Mouse (Mus musculus): ENCODE results near the gene Prr9. TPM values are rescaled to one million over a fixed set of nuclear protein-coding genes. Genes with fewer than 3 reads are reported as not detected.
A peak's percentile ranks its signal among the peaks of the same experiment; 100 is the strongest.

The Prr9 gene
- total and polyA plus RNA-seq, 3 experiments = not detected

- Histone ChIP-seq H3K9ac (ENCODE audit: low read depth, low read length) (no peak within 1 kb of the TSS), H3K79me2 (replicated peaks; ENCODE audit: control insufficient read depth, insufficient read depth, low read length) (no peaks in the 10 kb centered on the region), H3K4me3 (no peak within 1 kb of the TSS), H3K27ac (no peak within 1 kb of the TSS), H3K4me1 (ENCODE audit: control insufficient read depth, insufficient read depth, low read length) (no peaks in the 10 kb centered on the region), H3K36me3 (ENCODE audit: control insufficient read depth, insufficient read depth, low read length) (no peaks in the 10 kb centered on the region), H3K27me3 (ENCODE audit: control insufficient read depth, insufficient read depth, low read length) (no peaks in the 10 kb centered on the region)
- TF ChIP-seq EP300 (IDR thresholded peaks at IDR 0.05; ENCODE audit: insufficient read depth, low read depth, low read length) (no peak), POLR2A (IDR thresholded peaks at IDR 0.05; ENCODE audit: insufficient read depth, low read depth, low read length) (no peak), CTCF (IDR thresholded peaks at IDR 0.05) (no peak)
- DNase-seq = no peak
- WGBS = 44% methylated on average over 1 of the region's 1 CpGs
- intact Hi-C loops (cut with DNase I) = no loop called here
These were observed 18.9 kb upstream of the Prr9 start, which contains the start of gene Lelp1 for GRCm38 (mm10) chr3:92142644-92143043. Gene Lelp1, minus strand, starts transcription at chr3:92142744.

- 66% methylated on average over 3 of the region's 3 CpGs for WGBS
- DNase-seq = no peak
These were observed 2.8 kb downstream of the Prr9 start for GRCm38 (mm10) chr3:92120902-92121301.

DNA sequence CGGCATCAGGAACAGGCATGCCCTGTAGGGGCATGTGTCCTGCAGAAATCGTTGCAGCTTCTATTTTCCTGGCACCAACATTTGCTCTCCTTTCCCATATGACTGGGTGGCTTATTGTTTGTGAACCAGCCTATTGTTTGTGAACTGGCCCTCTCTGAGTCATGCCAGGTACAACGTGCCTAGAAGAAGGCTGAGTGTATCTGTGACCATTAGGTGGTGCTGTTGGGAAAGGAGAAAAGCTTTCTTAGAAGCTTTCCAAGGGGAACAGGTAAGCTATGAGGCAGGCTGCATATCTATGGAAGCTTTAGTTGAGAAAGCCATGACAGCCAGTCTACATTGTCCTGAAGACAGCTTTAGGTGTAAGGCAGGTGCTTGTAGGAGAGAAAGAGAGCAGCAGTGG lies 5.8 kb downstream of the Prr9 start:
- H3K36me3 ChIP-seq (ENCODE audit: control insufficient read depth, insufficient read depth, low read length) = no peaks in the 10 kb centered on the region
- H3K27me3 ChIP-seq (ENCODE audit: control insufficient read depth, insufficient read depth, low read length) = no peaks in the 10 kb centered on the region
- peak; percentile 55 for TF ChIP-seq CTCF (IDR thresholded peaks at IDR 0.05)
- TF ChIP-seq POLR2A (IDR thresholded peaks at IDR 0.05; ENCODE audit: insufficient read depth, low read depth, low read length) = no peak
- TF ChIP-seq EP300 (IDR thresholded peaks at IDR 0.05; ENCODE audit: insufficient read depth, low read depth, low read length) = no peak
- H3K27ac ChIP-seq = no peak overlapping the region
- WGBS = 31% methylated on average over 3 of the region's 3 CpGs
- no peak overlapping the region for H3K4me3 ChIP-seq
- no peak overlapping the region for H3K9ac ChIP-seq (ENCODE audit: low read depth, low read length)
- intact Hi-C loops (cut with DNase I) = no loop called here
- H3K4me1 ChIP-seq (ENCODE audit: control insufficient read depth, insufficient read depth, low read length) = no peaks in the 10 kb centered on the region
- no peak for DNase-seq
- H3K79me2 ChIP-seq (replicated peaks; ENCODE audit: control insufficient read depth, insufficient read depth, low read length) = no peaks in the 10 kb centered on the region

More at GRCm38 (mm10) chr3:92120902-92121301, 2.8 kb downstream of the Prr9 start:
- H3K4me1 ChIP-seq (ENCODE audit: control insufficient read depth, insufficient read depth, low read length) = no peaks in the 10 kb centered on the region
- H3K9ac ChIP-seq (ENCODE audit: low read depth, low read length) = no peak overlapping the region
- H3K36me3 ChIP-seq (ENCODE audit: control insufficient read depth, insufficient read depth, low read length) = no peaks in the 10 kb centered on the region
- H3K27me3 ChIP-seq (ENCODE audit: control insufficient read depth, insufficient read depth, low read length) = no peaks in the 10 kb centered on the region
- no peak overlapping the region for H3K4me3 ChIP-seq
- H3K27ac ChIP-seq = no peak overlapping the region
- intact Hi-C loops (cut with DNase I) = no loop called here
- TF ChIP-seq CTCF (IDR thresholded peaks at IDR 0.05) (no peak), EP300 (IDR thresholded peaks at IDR 0.05; ENCODE audit: insufficient read depth, low read depth, low read length) (no peak), POLR2A (IDR thresholded peaks at IDR 0.05; ENCODE audit: insufficient read depth, low read depth, low read length) (no peak)
- H3K79me2 ChIP-seq (replicated peaks; ENCODE audit: control insufficient read depth, insufficient read depth, low read length) = no peaks in the 10 kb centered on the region

GRCm38 (mm10) chr3:92111526-92111925 lies 12.2 kb downstream of the Prr9 start:
- intact Hi-C loops (cut with DNase I) = no loop called here
- H3K27me3 ChIP-seq (ENCODE audit: control insufficient read depth, insufficient read depth, low read length) = no peaks in the 10 kb centered on the region
- no peak for DNase-seq
- TF ChIP-seq POLR2A (IDR thresholded peaks at IDR 0.05; ENCODE audit: insufficient read depth, low read depth, low read length) = no peak
- no peak for TF ChIP-seq EP300 (IDR thresholded peaks at IDR 0.05; ENCODE audit: insufficient read depth, low read depth, low read length)
- no peak for TF ChIP-seq CTCF (IDR thresholded peaks at IDR 0.05)
- H3K9ac ChIP-seq (ENCODE audit: low read depth, low read length) = no peak overlapping the region
- no peaks in the 10 kb centered on the region for H3K4me1 ChIP-seq (ENCODE audit: control insufficient read depth, insufficient read depth, low read length)
- H3K36me3 ChIP-seq (ENCODE audit: control insufficient read depth, insufficient read depth, low read length) = no peaks in the 10 kb centered on the region
- H3K4me3 ChIP-seq = no peak overlapping the region
- no peaks in the 10 kb centered on the region for H3K79me2 ChIP-seq (replicated peaks; ENCODE audit: control insufficient read depth, insufficient read depth, low read length)
- H3K27ac ChIP-seq = no peak overlapping the region

- DNase-seq = no peak
- Histone ChIP-seq H3K79me2 (replicated peaks; ENCODE audit: control insufficient read depth, insufficient read depth, low read length) (no peaks in the 10 kb centered on the region), H3K27ac (no peak overlapping the region), H3K27me3 (ENCODE audit: control insufficient read depth, insufficient read depth, low read length) (no peaks in the 10 kb centered on the region), H3K4me3 (no peak overlapping the region), H3K4me1 (ENCODE audit: control insufficient read depth, insufficient read depth, low read length) (no peaks in the 10 kb centered on the region), H3K36me3 (ENCODE audit: control insufficient read depth, insufficient read depth, low read length) (no peaks in the 10 kb centered on the region), H3K9ac (ENCODE audit: low read depth, low read length) (no peak overlapping the region)
- TF ChIP-seq EP300 (IDR thresholded peaks at IDR 0.05; ENCODE audit: insufficient read depth, low read depth, low read length) (no peak), CTCF (IDR thresholded peaks at IDR 0.05) (no peak), POLR2A (IDR thresholded peaks at IDR 0.05; ENCODE audit: insufficient read depth, low read depth, low read length) (no peak)
- intact Hi-C loops (cut with DNase I) = no loop called here
These were observed 13.0 kb downstream of the Prr9 start for GRCm38 (mm10) chr3:92110790-92111189.

DNA sequence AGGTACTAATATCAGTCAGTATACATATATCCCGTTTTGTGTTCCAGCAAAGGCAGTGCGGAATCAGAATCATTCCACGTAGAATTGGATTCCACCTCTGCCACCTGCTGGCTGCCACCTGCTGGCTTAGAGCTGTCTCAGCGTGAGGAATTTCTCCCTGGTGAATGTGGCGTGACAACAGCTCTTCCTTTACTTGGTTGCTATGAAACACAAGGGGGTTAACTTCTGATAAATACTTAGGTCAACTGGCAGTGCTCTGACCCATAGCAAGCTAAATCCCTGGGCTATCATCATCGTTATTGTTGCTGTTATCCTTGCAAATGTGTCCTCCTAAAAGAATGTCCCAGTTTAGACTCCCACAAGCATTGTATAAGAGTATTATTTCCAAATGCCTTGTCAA lies 17.2 kb downstream of the Prr9 start:
- Histone ChIP-seq H3K27ac (no peak overlapping the region), H3K79me2 (replicated peaks; ENCODE audit: control insufficient read depth, insufficient read depth, low read length) (no peaks in the 10 kb centered on the region), H3K4me1 (ENCODE audit: control insufficient read depth, insufficient read depth, low read length) (no peaks in the 10 kb centered on the region), H3K4me3 (no peak overlapping the region), H3K9ac (ENCODE audit: low read depth, low read length) (no peak overlapping the region), H3K36me3 (ENCODE audit: control insufficient read depth, insufficient read depth, low read length) (no peaks in the 10 kb centered on the region), H3K27me3 (ENCODE audit: control insufficient read depth, insufficient read depth, low read length) (no peaks in the 10 kb centered on the region)
- intact Hi-C loops (cut with DNase I) = loop anchor here (1.0 kb wide), 1 partner anchor 56 kb away; no protein-coding TSS in a partner anchor
- peak; percentile 4 to 22 for DNase-seq
- peak; percentile 74 for TF ChIP-seq CTCF (IDR thresholded peaks at IDR 0.05)
- no peak for TF ChIP-seq POLR2A (IDR thresholded peaks at IDR 0.05; ENCODE audit: insufficient read depth, low read depth, low read length)
- WGBS = 7% methylated on average over 6 of the region's 6 CpGs

Data from heart, adult 2 months (tissue).